Mouse (Mus musculus) megakaryocyte-erythroid progenitor cell, adult 5-6 weeks (primary cell): ENCODE results near the gene Tmem248. TPM values are rescaled to one million over a fixed set of nuclear protein-coding genes. Genes with fewer than 3 reads are reported as not detected.
"Not testable (repeated sequence)": the region's sequence is repeated elsewhere in the genome, so short reads cannot be mapped to it uniquely, and the experiment has no call there.

Experiments used
- ATAC-seq: replicated peaks from 2 replicates; pipeline ENCODE4 v1.8.0; 2016; ENCODE audit warnings: mild to moderate bottlenecking, inconsistent platforms; ENCODE audit not compliant: severe bottlenecking, poor library complexity, low FRiP score, low TSS enrichment
- total RNA-seq, 2 experiments: library from RNA; stranded (forward) in 1 of 2; stranded (reverse) in 1 of 2; fragments of 200-1000, 215-1000 nt in 1 of 2; fragments of >200 nt in 1 of 2; fragmentation: Nextera tagmentation in 1 of 2; gene quantifications; 2 replicates each; pipeline ENCODE4 v1.2.3; 2014 to 2017

Gene Tmem248
- total RNA-seq, 2 experiments from 2014 or later, result 42.5 to 42.8 TPM

- ATAC-seq, result peak; percentile 11; the same call in 1 of the 2 replicates
These were observed 37.5 kb downstream of the Tmem248 start for GRCm38 (mm10) chr5:130254164-130255016.

GRCm38 (mm10) chr5:130255017-130255720, 38.3 kb downstream of the Tmem248 start, which contains the start of the genes Sbds and Tyw1:
Gene Sbds (minus strand): TSS chr5:130255530.
Gene Tyw1 (plus strand): TSS chr5:130255619.
- peak; percentile 81 for ATAC-seq

- ATAC-seq, result not testable (repeated sequence)
These were observed 39.1 kb downstream of the Tmem248 start for GRCm38 (mm10) chr5:130255799-130256525.

- peak; percentile 93 for ATAC-seq
These were observed 39.9 kb downstream of the Tmem248 start for GRCm38 (mm10) chr5:130256678-130257271.

GRCm38 (mm10) chr5:130257303-130257702, 40.4 kb downstream of the Tmem248 start:
- ATAC-seq, result no peak

- ATAC-seq, result no peak
These were observed 46.6 kb downstream of the Tmem248 start for GRCm38 (mm10) chr5:130263454-130263853.

GRCm38 (mm10) chr5:130264433-130265005, 47.6 kb downstream of the Tmem248 start:
- ATAC-seq, result no peak

- ATAC-seq, result peak; percentile 73
These were observed 49.8 kb downstream of the Tmem248 start for GRCm38 (mm10) chr5:130266651-130267050.

- ATAC-seq, result peak; percentile 68
These were observed 50.4 kb downstream of the Tmem248 start for GRCm38 (mm10) chr5:130267316-130267715.

- no peak for ATAC-seq
These were observed 52.1 kb downstream of the Tmem248 start for GRCm38 (mm10) chr5:130268976-130269375.

GRCm38 (mm10) chr5:130272344-130272743, 55.5 kb downstream of the Tmem248 start:
- 0 out of 2 replicates have a peak, but pooled peaks have one; percentile 58 for ATAC-seq

GRCm38 (mm10) chr5:130273046-130273445, 56.2 kb downstream of the Tmem248 start:
- ATAC-seq, result no peak

- ATAC-seq, result no peak
These were observed 58.6 kb downstream of the Tmem248 start for GRCm38 (mm10) chr5:130275509-130275908.

GRCm38 (mm10) chr5:130278011-130278472, 61.2 kb downstream of the Tmem248 start:
- ATAC-seq, result peak; percentile 83

- ATAC-seq, result no peak
These were observed 66.3 kb downstream of the Tmem248 start for GRCm38 (mm10) chr5:130283079-130283732.

- ATAC-seq, result no peak
These were observed 71.2 kb downstream of the Tmem248 start for GRCm38 (mm10) chr5:130288106-130288505.

GRCm38 (mm10) chr5:130290242-130290641, 73.4 kb downstream of the Tmem248 start:
- ATAC-seq, result peak; percentile 45; the same call in 1 of the 2 replicates

- ATAC-seq, result no peak
These were observed 73.9 kb downstream of the Tmem248 start for GRCm38 (mm10) chr5:130290775-130291174.
